Mouse (Mus musculus) C2C12 (cell line): ENCODE data around the gene Zfp788. TPM values are rescaled to one million over a fixed set of nuclear protein-coding genes. Genes with fewer than 3 reads are reported as not detected.
"Not testable (repeated sequence)": the region's sequence is repeated elsewhere in the genome, so short reads cannot be mapped to it uniquely, and the experiment has no call there.

Experiments
- H3K27me3 ChIP-seq: one replicate; pipeline ENCODE4 v1.6.1; 2011; ENCODE audit not compliant: control insufficient read depth, insufficient read depth, insufficient read length
- H3K36me3 ChIP-seq: one replicate; pipeline ENCODE4 v1.6.1; 2011; ENCODE audit not compliant: control insufficient read depth, insufficient read depth
- H3K4me3 ChIP-seq: one replicate; pipeline ENCODE4 v1.5.1; 2011; ENCODE audit warnings: mild to moderate bottlenecking, control low read depth; ENCODE audit not compliant: poor library complexity, insufficient read depth, severe bottlenecking
- H3K79me2 ChIP-seq: one replicate; pipeline ENCODE4 v1.6.1; 2011; ENCODE audit not compliant: control insufficient read depth, insufficient read depth
- H3K79me3 ChIP-seq: one replicate; pipeline ENCODE4 v1.6.1; 2011; ENCODE audit warnings: low read depth, control low read depth
- H3ac ChIP-seq: one replicate; pipeline ENCODE3; 2011; ENCODE audit warnings: low read depth; ENCODE audit not compliant: control insufficient read depth, insufficient read length
- CEBPB ChIP-seq: IDR thresholded peaks from one replicate; pipeline ENCODE4 v1.6.1; 2011; ENCODE audit warnings: low read depth, mild to moderate bottlenecking, control low read depth, moderate library complexity
- CTCF ChIP-seq: IDR thresholded peaks from one replicate; pipeline ENCODE4 v1.5.1; 2011; ENCODE audit not compliant: control insufficient read depth, insufficient read depth, insufficient read length
- FOSL1 ChIP-seq: IDR thresholded peaks from one replicate; pipeline ENCODE4 v1.8.0; 2011; ENCODE audit warnings: mild to moderate bottlenecking, low read length; ENCODE audit not compliant: poor library complexity, insufficient read depth, severe bottlenecking
- MAX ChIP-seq: IDR thresholded peaks from one replicate; pipeline ENCODE4 v1.6.1; 2011; ENCODE audit warnings: mild to moderate bottlenecking, control low read depth
- MYOD1 ChIP-seq: IDR thresholded peaks from one replicate; pipeline ENCODE4 v1.6.1; 2011; ENCODE audit warnings: low read depth; ENCODE audit not compliant: control insufficient read depth, insufficient read length
- MYOG ChIP-seq: IDR thresholded peaks from one replicate; pipeline ENCODE4 v1.6.1; 2011; ENCODE audit not compliant: control insufficient read depth, insufficient read length; ENCODE audit errors: extremely low read depth
- USF1 ChIP-seq: IDR thresholded peaks from one replicate; pipeline ENCODE4 v1.6.1; 2011; ENCODE audit warnings: low read depth, mild to moderate bottlenecking, control low read depth, moderate library complexity
- long read RNA-seq, 2 experiments: library from polyadenylated mRNA; unstranded; transcript quantifications; one replicate each; pipeline ENCODE4 v2.0.0; 2019 to 2020
- polyA plus RNA-seq: library from polyadenylated mRNA; unstranded; fragments of >200 nt; fragmentation: generic; extraction: Trizol; gene quantifications from one replicate; pipeline ENCODE4 v1.2.1, GENCODE M21; 2012; ENCODE audit warnings: missing spikeins

Gene Zfp788
- 1.5 TPM for polyA plus RNA-seq
- long read RNA-seq, experiment 1, partial matches to known transcripts, result 0 of 3 reads
- long read RNA-seq, experiment 1, other reads (novel, unspliced or antisense), result 3 of 3 reads
- long read RNA-seq, experiment 2, partial matches to known transcripts, result 2 of 8 reads
- long read RNA-seq, experiment 2, other reads (novel, unspliced or antisense), result 4 of 8 reads

GRCm38 (mm10) chr7:41632409-41633220 lies at the start of gene Zfp788:
TSS of gene Zfp788 (plus strand) at chr7:41633203.
- Histone ChIP-seq H3K79me2 (peaks cover 14% of the 10 kb centered on the region), H3K4me3 (peak within 1 kb of the TSS; percentile 32), H3K27me3 (no peaks in the 10 kb centered on the region), H3K79me3 (no peaks in the 10 kb centered on the region), H3ac (peak within 1 kb of the TSS; percentile 61), H3K36me3 (peaks cover 7% of the 10 kb centered on the region)
- TF ChIP-seq CEBPB (no peak), CTCF (peak; percentile 67), USF1 (no peak), MAX (peak; percentile 21)

DNA sequence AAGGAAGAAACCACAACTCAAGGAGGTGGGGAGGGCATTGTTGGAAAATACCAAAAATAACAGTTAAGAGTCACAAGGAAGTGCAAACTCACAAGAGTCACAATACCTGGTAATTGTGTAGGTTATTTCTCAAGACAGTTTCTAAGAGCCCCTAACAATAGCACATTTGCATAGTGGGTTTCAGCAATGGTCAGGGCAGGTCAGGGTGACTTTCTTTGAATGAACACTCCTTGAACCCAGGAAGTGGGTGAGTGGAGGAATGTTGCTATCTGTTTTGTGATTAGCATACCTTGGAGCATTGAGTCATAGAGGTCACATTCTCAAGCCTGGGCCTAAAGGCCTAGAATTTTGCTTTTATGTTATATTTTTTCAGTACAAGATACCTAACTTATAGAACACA lies 45.2 kb upstream of the Zfp788 start:
- not testable (repeated sequence) for H3K79me3 ChIP-seq, H3K4me3 ChIP-seq, H3K36me3 ChIP-seq, H3K27me3 ChIP-seq, H3ac ChIP-seq, H3K79me2 ChIP-seq

DNA sequence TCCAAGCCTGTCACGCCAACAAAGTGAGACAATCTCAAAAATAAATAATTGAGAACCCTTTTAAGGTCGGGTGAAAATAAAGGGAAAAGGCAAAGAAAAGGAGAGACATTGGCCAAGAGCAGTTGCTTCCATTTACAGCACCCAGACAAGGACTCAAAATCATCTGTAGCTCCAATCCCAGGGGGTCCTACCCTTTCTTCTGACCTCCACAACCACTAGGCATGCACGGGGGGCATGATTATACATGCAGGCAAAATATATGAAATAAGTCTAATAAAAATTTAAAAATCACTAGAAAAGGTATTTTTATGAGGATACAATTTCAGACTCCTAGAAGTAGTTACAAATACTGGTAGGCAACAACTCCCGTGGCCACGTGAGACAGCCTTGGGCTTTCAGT lies 34.4 kb upstream of the Zfp788 start:
- Histone ChIP-seq H3K27me3 (no peaks in the 10 kb centered on the region), H3ac (peak overlapping the region; percentile 19), H3K79me2 (peaks cover 38% of the 10 kb centered on the region), H3K36me3 (peaks cover 3% of the 10 kb centered on the region), H3K79me3 (peaks cover 18% of the 10 kb centered on the region), H3K4me3 (peak overlapping the region; percentile 18)
- no peak for TF ChIP-seq FOSL1

DNA sequence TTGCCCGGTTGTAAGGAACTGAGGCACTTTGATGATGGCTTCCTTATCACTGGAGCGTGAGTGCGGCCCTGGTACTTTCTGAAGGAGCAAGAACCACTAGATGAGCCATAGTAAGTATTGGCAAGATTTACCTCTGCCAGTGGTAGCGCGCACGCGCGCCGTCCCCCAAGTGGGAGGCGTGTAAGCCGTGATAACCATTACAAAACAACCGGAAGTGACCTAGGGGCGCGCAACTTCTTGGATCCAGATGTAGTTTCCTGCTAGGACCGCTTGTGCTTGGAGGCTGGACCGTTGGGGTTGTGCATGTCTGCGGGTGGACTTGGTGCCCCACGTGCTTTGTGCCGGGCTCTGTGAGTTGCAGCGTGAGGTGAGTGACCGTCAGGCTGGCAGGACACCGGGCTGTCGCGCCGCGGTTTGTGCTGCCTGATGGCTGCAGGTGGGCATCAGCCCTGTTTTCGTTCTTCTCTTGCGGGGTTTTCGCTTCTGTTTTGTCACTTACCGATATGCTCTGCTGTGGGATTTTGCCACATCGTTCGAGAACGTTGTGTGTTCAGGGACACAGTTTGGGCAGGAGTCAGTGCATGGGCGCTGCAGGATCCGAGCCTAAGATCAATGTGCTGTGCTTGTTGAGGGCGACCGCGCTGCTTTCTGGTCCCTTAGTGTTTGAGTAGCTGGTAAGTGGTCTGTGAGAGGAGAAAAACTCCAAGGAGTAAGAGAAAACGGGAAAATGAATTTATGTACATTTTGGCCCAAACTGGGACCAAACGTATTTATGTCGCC lies 33.8 kb upstream of the Zfp788 start, which contains the start of gene 2610021A01Rik:
2610021A01Rik (plus strand) TSS at position 197 of the 780 bp plus-strand sequence.
- H3K27me3 ChIP-seq, result no peaks in the 10 kb centered on the region
- H3ac ChIP-seq, result peak within 1 kb of the TSS; percentile 56
- peak within 1 kb of the TSS; percentile 64 for H3K4me3 ChIP-seq
- H3K36me3 ChIP-seq, result peaks cover 3% of the 10 kb centered on the region
- TF ChIP-seq MAX (peak; percentile 65), USF1 (peak; percentile 3), CEBPB (no peak), FOSL1 (no peak), MYOD1 (no peak)
- H3K79me2 ChIP-seq, result peaks cover 38% of the 10 kb centered on the region
- peaks cover 19% of the 10 kb centered on the region for H3K79me3 ChIP-seq

GRCm38 (mm10) chr7:41599932-41600548 lies 33.0 kb upstream of the Zfp788 start:
- Histone ChIP-seq H3K27me3 (no peaks in the 10 kb centered on the region), H3K36me3 (peaks cover 3% of the 10 kb centered on the region), H3K4me3 (peak overlapping the region; percentile 64), H3ac (peak overlapping the region; percentile 56), H3K79me3 (peaks cover 21% of the 10 kb centered on the region), H3K79me2 (peaks cover 38% of the 10 kb centered on the region)
- TF ChIP-seq USF1, result no peak
- TF ChIP-seq CEBPB, result no peak
- no peak for TF ChIP-seq FOSL1
- TF ChIP-seq MYOD1, result no peak
- no peak for TF ChIP-seq MYOG
- no peak for TF ChIP-seq CTCF
- TF ChIP-seq MAX, result no peak

DNA sequence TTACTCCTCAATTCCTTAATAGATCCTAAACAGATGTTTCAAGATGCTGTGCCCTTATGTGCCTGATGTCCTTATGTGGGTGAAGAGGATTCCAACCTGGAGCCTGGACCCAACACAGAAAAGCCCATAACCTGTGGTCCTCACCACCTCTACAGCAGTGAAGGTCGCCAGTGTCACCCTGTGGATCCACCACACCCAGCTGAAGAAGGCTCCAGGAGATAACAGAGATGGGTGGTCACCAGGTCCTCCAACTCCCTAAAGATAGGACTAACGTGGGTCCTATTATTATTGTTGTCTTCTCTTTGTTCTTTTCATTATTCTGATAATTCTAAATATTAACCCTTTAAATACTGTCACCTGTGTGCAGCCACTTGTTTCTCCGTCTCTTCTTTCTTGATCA lies 21.3 kb upstream of the Zfp788 start:
- H3K36me3 ChIP-seq, result peaks cover 29% of the 10 kb centered on the region
- no peak for TF ChIP-seq MAX
- no peak for TF ChIP-seq USF1
- no peak for TF ChIP-seq CTCF
- no peak for TF ChIP-seq MYOG
- TF ChIP-seq CEBPB, result no peak
- TF ChIP-seq FOSL1, result no peak
- no peak for TF ChIP-seq MYOD1
- no peaks in the 10 kb centered on the region for H3K27me3 ChIP-seq
- no peak overlapping the region for H3K4me3 ChIP-seq
- H3ac ChIP-seq, result no peak overlapping the region
- H3K79me3 ChIP-seq, result peaks cover 17% of the 10 kb centered on the region
- H3K79me2 ChIP-seq, result peaks cover 26% of the 10 kb centered on the region

DNA sequence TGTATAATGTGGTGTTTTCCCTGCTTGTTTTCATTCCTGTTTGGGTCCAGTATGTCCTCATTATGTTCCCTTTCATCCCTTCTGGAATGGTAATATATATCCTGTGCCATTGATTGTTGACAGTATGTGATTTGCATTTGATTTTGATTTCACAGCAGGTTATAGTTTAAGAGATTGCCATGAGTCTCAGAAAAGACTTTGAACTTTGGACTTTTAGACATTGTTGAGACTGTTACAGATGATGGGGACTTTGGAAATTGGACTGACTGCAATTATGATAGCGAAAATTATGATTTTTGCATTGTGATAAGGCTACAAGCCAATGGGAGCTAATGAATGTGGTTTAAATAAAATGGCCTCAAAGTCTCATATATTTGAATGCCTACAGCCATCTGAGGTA lies 16.8 kb upstream of the Zfp788 start:
- not testable (repeated sequence) for H3K4me3 ChIP-seq, H3ac ChIP-seq, H3K79me2 ChIP-seq, H3K79me3 ChIP-seq, H3K27me3 ChIP-seq
- peaks cover 29% of the 10 kb centered on the region for H3K36me3 ChIP-seq
